Mouse (Mus musculus): ENCODE results near the gene Isyna1. TPM values are rescaled to one million over a fixed set of nuclear protein-coding genes. Genes with fewer than 3 reads are reported as not detected.

Gene Isyna1
- polyA plus RNA-seq, 1 experiment = 92.4 TPM

GRCm38 (mm10) chr8:70604558-70604957 is 10.4 kb downstream of the Isyna1 start:
- no peaks in the 10 kb centered on the region for H3K27me3 ChIP-seq (ENCODE audit: control insufficient read depth, insufficient read depth, low read length)
- 0 out of 2 replicates have a peak, but pooled peaks cover 2% of the 10 kb centered on the region for H3K36me3 ChIP-seq (ENCODE audit: control insufficient read depth, insufficient read depth, low read length)
- H3K4me1 ChIP-seq (ENCODE audit: control insufficient read depth, insufficient read depth, insufficient read length, low read length) = peaks cover 22% of the 10 kb centered on the region
- H3K27ac ChIP-seq (ENCODE audit: insufficient read depth, low read depth, low read length) = no peak overlapping the region
- 90% methylated on average over 7 of the region's 7 CpGs for WGBS
- TF ChIP-seq POLR2A (IDR thresholded peaks at IDR 0.05; ENCODE audit: low read depth, low read length) (no peak), CTCF (IDR thresholded peaks at IDR 0.05; ENCODE audit: extremely low read depth, insufficient read length, insufficient replicate concordance, low read depth, low read length) (no peak)
- H3K4me3 ChIP-seq (ENCODE audit: low read depth, low read length) = no peak overlapping the region

- Histone ChIP-seq H3K4me1 (ENCODE audit: control insufficient read depth, insufficient read depth, insufficient read length, low read length) (peaks cover 22% of the 10 kb centered on the region), H3K4me3 (ENCODE audit: low read depth, low read length) (no peak overlapping the region), H3K27ac (ENCODE audit: insufficient read depth, low read depth, low read length) (no peak overlapping the region), H3K27me3 (ENCODE audit: control insufficient read depth, insufficient read depth, low read length) (no peaks in the 10 kb centered on the region), H3K36me3 (ENCODE audit: control insufficient read depth, insufficient read depth, low read length) (0 out of 2 replicates have a peak, but pooled peaks cover 2% of the 10 kb centered on the region)
- TF ChIP-seq CTCF (IDR thresholded peaks at IDR 0.05; ENCODE audit: extremely low read depth, insufficient read length, insufficient replicate concordance, low read depth, low read length) (no peak), POLR2A (IDR thresholded peaks at IDR 0.05; ENCODE audit: low read depth, low read length) (no peak)
- WGBS = 83% methylated on average over 9 of the region's 9 CpGs
Measured at GRCm38 (mm10) chr8:70605871-70606779, 12.0 kb downstream of the Isyna1 start.

DNA sequence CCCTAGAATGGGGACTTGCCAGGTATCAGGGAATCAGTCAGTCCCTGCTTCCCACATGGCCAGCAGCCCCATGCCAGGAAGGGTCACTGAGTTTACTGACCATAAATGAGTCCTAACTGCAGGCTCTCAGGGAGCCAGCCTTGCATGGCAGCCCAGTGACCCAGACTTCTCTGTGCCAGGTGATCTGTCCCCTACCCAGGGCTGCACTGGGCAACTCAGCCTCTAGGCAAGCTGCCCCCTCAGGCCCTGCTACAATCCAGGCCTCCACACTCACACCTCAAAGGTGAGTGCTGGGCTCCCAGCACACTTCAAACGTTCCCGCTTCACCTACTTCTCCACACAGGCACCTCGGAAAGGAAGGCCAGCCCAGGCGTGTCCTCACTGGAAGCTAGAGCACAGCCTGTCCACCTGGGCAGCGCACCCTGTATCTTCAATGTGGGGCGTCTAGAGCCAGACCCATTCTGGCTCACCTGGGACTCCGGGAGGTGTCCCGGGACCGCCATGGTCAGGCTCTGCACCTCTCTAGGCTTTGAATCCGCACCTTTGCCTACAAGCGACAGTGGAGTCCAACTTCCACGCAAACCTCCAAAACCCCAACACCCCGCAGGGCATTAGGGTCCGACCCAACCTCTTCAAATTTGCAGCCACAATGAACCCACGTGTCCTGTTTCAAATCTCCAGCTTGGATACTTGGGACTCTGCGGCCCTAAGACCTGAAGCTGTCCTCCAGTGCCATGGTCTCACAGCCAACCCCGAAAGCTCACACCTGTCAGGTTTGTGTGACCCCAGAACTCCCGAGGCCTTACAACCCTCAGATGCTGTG is 12.8 kb downstream of the Isyna1 start:
- peak overlapping the region; percentile 99 for H3K4me3 ChIP-seq (ENCODE audit: low read depth, low read length)

GRCm38 (mm10) chr8:70607603-70607897 is 13.4 kb downstream of the Isyna1 start:
- TF ChIP-seq CTCF (IDR thresholded peaks at IDR 0.05; ENCODE audit: extremely low read depth, insufficient read length, insufficient replicate concordance, low read depth, low read length) (no peak), POLR2A (IDR thresholded peaks at IDR 0.05; ENCODE audit: low read depth, low read length) (no peak)
- H3K36me3 ChIP-seq (ENCODE audit: control insufficient read depth, insufficient read depth, low read length) = no peaks in the 10 kb centered on the region
- WGBS = 25% methylated on average over 6 of the region's 6 CpGs
- 0 out of 2 replicates have a peak overlapping the region, but pooled peaks have one; percentile 34 for H3K27ac ChIP-seq (ENCODE audit: insufficient read depth, low read depth, low read length)
- H3K27me3 ChIP-seq (ENCODE audit: control insufficient read depth, insufficient read depth, low read length) = no peaks in the 10 kb centered on the region
- H3K4me3 ChIP-seq (ENCODE audit: low read depth, low read length) = peak overlapping the region; percentile 99
- H3K4me1 ChIP-seq (ENCODE audit: control insufficient read depth, insufficient read depth, insufficient read length, low read length) = peaks cover 24% of the 10 kb centered on the region

More for the DNA sequence above, 12.8 kb downstream of the Isyna1 start:
- H3K27me3 ChIP-seq (ENCODE audit: control insufficient read depth, insufficient read depth, low read length) = no peaks in the 10 kb centered on the region
- H3K36me3 ChIP-seq (ENCODE audit: control insufficient read depth, insufficient read depth, low read length) = 0 out of 2 replicates have a peak, but pooled peaks cover 2% of the 10 kb centered on the region
- H3K27ac ChIP-seq (ENCODE audit: insufficient read depth, low read depth, low read length) = no peak overlapping the region
- H3K4me1 ChIP-seq (ENCODE audit: control insufficient read depth, insufficient read depth, insufficient read length, low read length) = peaks cover 24% of the 10 kb centered on the region
- TF ChIP-seq CTCF (IDR thresholded peaks at IDR 0.05; ENCODE audit: extremely low read depth, insufficient read length, insufficient replicate concordance, low read depth, low read length) = no peak
- WGBS = 66% methylated on average over 18 of the region's 18 CpGs

GRCm38 (mm10) chr8:70607898-70608748 is 13.9 kb downstream of the Isyna1 start:
- Histone ChIP-seq H3K27me3 (ENCODE audit: control insufficient read depth, insufficient read depth, low read length) (no peaks in the 10 kb centered on the region), H3K4me3 (ENCODE audit: low read depth, low read length) (peak overlapping the region; percentile 99), H3K36me3 (ENCODE audit: control insufficient read depth, insufficient read depth, low read length) (no peaks in the 10 kb centered on the region), H3K4me1 (ENCODE audit: control insufficient read depth, insufficient read depth, insufficient read length, low read length) (peaks cover 24% of the 10 kb centered on the region), H3K27ac (ENCODE audit: insufficient read depth, low read depth, low read length) (peak overlapping the region; percentile 51)
- 1% methylated on average over 84 of the region's 84 CpGs for WGBS
- TF ChIP-seq POLR2A (IDR thresholded peaks at IDR 0.05; ENCODE audit: low read depth, low read length) (peak; percentile 48; the same call in 1 of the 2 replicates), CTCF (IDR thresholded peaks at IDR 0.05; ENCODE audit: extremely low read depth, insufficient read length, insufficient replicate concordance, low read depth, low read length) (no peak)

DNA sequence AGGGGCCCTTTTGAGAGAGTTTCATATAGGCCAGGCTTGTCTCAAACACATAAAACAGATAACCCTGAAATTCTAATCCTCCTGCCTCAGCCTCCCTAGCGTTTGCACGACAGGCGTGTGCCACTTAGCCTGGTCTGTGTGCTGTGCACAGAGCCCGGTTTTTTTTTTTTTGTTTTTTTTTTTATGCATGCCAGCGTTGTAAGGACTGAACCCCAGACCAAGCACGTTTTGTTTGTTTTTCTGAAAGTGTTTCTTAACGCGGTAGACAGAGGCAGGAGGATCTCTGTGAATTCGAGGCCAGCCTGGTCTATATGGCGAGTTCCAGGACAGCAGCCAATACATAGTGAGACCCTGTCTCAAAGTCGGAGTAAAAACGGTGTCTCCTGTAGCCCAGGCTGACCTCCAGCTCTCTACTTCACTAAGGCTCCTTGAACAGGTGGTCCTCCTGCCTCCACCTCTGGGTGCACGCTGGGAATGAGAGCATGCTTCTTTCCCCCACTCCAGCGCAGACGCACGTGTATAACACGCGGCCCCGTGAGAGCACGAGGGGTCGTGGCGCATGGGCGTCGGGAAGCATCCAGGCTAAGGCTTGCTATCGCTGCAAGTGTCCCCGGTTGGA is 14.7 kb downstream of the Isyna1 start, which contains the start of gene Ssbp4:
Gene Ssbp4, minus strand, starts transcription at position 124 of the 619 bp plus-strand sequence.
- TF ChIP-seq POLR2A (IDR thresholded peaks at IDR 0.05; ENCODE audit: low read depth, low read length) = no peak
- no peak for TF ChIP-seq CTCF (IDR thresholded peaks at IDR 0.05; ENCODE audit: extremely low read depth, insufficient read length, insufficient replicate concordance, low read depth, low read length)
- WGBS = 3% methylated on average over 26 of the region's 26 CpGs
- H3K4me3 ChIP-seq (ENCODE audit: low read depth, low read length) = peak within 1 kb of the TSS; percentile 99
- H3K4me1 ChIP-seq (ENCODE audit: control insufficient read depth, insufficient read depth, insufficient read length, low read length) = peaks cover 24% of the 10 kb centered on the region
- no peaks in the 10 kb centered on the region for H3K36me3 ChIP-seq (ENCODE audit: control insufficient read depth, insufficient read depth, low read length)
- H3K27ac ChIP-seq (ENCODE audit: insufficient read depth, low read depth, low read length) = peak within 1 kb of the TSS; percentile 98
- H3K27me3 ChIP-seq (ENCODE audit: control insufficient read depth, insufficient read depth, low read length) = no peaks in the 10 kb centered on the region
